Mouse (Mus musculus): ENCODE results near the gene Rhebl1. TPM values are rescaled to one million over a fixed set of nuclear protein-coding genes. Genes with fewer than 3 reads are reported as not detected.

The Rhebl1 gene
- polyA plus RNA-seq, 1 experiment from 2014 or later: 9.4 TPM

- Histone ChIP-seq H3K9ac (ENCODE audit: low read depth, low read length) (no peak overlapping the region), H3K27me3 (replicated peaks; ENCODE audit: control insufficient read depth, insufficient read depth, low read length) (no peaks in the 10 kb centered on the region), H3K4me1 (replicated peaks; ENCODE audit: control insufficient read depth, insufficient read depth, low read length) (no peaks in the 10 kb centered on the region), H3K27ac (ENCODE audit: low read depth, low read length) (no peak overlapping the region), H3K4me3 (ENCODE audit: low read depth, low read length) (no peak overlapping the region), H3K36me3 (ENCODE audit: control insufficient read depth, insufficient read depth) (peaks cover 99% of the 10 kb centered on the region), H3K4me2 (replicated peaks; ENCODE audit: low read depth) (no peak overlapping the region), H3K9me3 (ENCODE audit: control insufficient read depth) (no peaks in the 10 kb centered on the region)
- ATAC-seq: no peak
- no peak for TF ChIP-seq CTCF (IDR thresholded peaks at IDR 0.05; ENCODE audit: low read depth)
- 96% methylated on average over 14 of the region's 14 CpGs for WGBS
Measured at GRCm38 (mm10) chr15:98839161-98839560, 55.2 kb downstream of the Rhebl1 start.

GRCm38 (mm10) chr15:98837743-98838103, 56.6 kb downstream of the Rhebl1 start:
- Histone ChIP-seq H3K9me3 (ENCODE audit: control insufficient read depth) (no peaks in the 10 kb centered on the region), H3K4me3 (ENCODE audit: low read depth, low read length) (no peak overlapping the region), H3K27ac (ENCODE audit: low read depth, low read length) (no peak overlapping the region), H3K4me1 (replicated peaks; ENCODE audit: control insufficient read depth, insufficient read depth, low read length) (no peaks in the 10 kb centered on the region), H3K9ac (ENCODE audit: low read depth, low read length) (no peak overlapping the region), H3K27me3 (replicated peaks; ENCODE audit: control insufficient read depth, insufficient read depth, low read length) (no peaks in the 10 kb centered on the region), H3K4me2 (replicated peaks; ENCODE audit: low read depth) (no peak overlapping the region), H3K36me3 (ENCODE audit: control insufficient read depth, insufficient read depth) (peaks cover 98% of the 10 kb centered on the region)
- WGBS: 74% methylated on average over 4 of the region's 4 CpGs
- no peak for ATAC-seq
- TF ChIP-seq CTCF (IDR thresholded peaks at IDR 0.05; ENCODE audit: low read depth): no peak

GRCm38 (mm10) chr15:98837006-98837742, 57.2 kb downstream of the Rhebl1 start:
- H3K36me3 ChIP-seq (ENCODE audit: control insufficient read depth, insufficient read depth): peaks cover 95% of the 10 kb centered on the region
- no peak overlapping the region for H3K9ac ChIP-seq (ENCODE audit: low read depth, low read length)
- no peaks in the 10 kb centered on the region for H3K9me3 ChIP-seq (ENCODE audit: control insufficient read depth)
- no peaks in the 10 kb centered on the region for H3K27me3 ChIP-seq (replicated peaks; ENCODE audit: control insufficient read depth, insufficient read depth, low read length)
- TF ChIP-seq CTCF (IDR thresholded peaks at IDR 0.05; ENCODE audit: low read depth): no peak
- H3K4me1 ChIP-seq (replicated peaks; ENCODE audit: control insufficient read depth, insufficient read depth, low read length): no peaks in the 10 kb centered on the region
- WGBS: 92% methylated on average over 21 of the region's 21 CpGs
- H3K4me2 ChIP-seq (replicated peaks; ENCODE audit: low read depth): no peak overlapping the region
- no peak overlapping the region for H3K4me3 ChIP-seq (ENCODE audit: low read depth, low read length)
- H3K27ac ChIP-seq (ENCODE audit: low read depth, low read length): no peak overlapping the region
- ATAC-seq: no peak

GRCm38 (mm10) chr15:98835291-98835690, 59.0 kb downstream of the Rhebl1 start:
- H3K9ac ChIP-seq (ENCODE audit: low read depth, low read length): no peak overlapping the region
- no peak for TF ChIP-seq CTCF (IDR thresholded peaks at IDR 0.05; ENCODE audit: low read depth)
- no peaks in the 10 kb centered on the region for H3K9me3 ChIP-seq (ENCODE audit: control insufficient read depth)
- WGBS: 93% methylated on average over 14 of the region's 14 CpGs
- H3K36me3 ChIP-seq (ENCODE audit: control insufficient read depth, insufficient read depth): peaks cover 76% of the 10 kb centered on the region
- H3K4me1 ChIP-seq (replicated peaks; ENCODE audit: control insufficient read depth, insufficient read depth, low read length): no peaks in the 10 kb centered on the region
- no peak overlapping the region for H3K27ac ChIP-seq (ENCODE audit: low read depth, low read length)
- ATAC-seq: no peak
- no peaks in the 10 kb centered on the region for H3K27me3 ChIP-seq (replicated peaks; ENCODE audit: control insufficient read depth, insufficient read depth, low read length)
- H3K4me3 ChIP-seq (ENCODE audit: low read depth, low read length): no peak overlapping the region
- no peak overlapping the region for H3K4me2 ChIP-seq (replicated peaks; ENCODE audit: low read depth)

GRCm38 (mm10) chr15:98834059-98834458, 60.3 kb downstream of the Rhebl1 start:
- Histone ChIP-seq H3K4me2 (replicated peaks; ENCODE audit: low read depth) (no peak overlapping the region), H3K4me1 (replicated peaks; ENCODE audit: control insufficient read depth, insufficient read depth, low read length) (no peaks in the 10 kb centered on the region), H3K9me3 (ENCODE audit: control insufficient read depth) (no peaks in the 10 kb centered on the region), H3K27me3 (replicated peaks; ENCODE audit: control insufficient read depth, insufficient read depth, low read length) (no peaks in the 10 kb centered on the region), H3K9ac (ENCODE audit: low read depth, low read length) (no peak overlapping the region), H3K4me3 (ENCODE audit: low read depth, low read length) (no peak overlapping the region), H3K27ac (ENCODE audit: low read depth, low read length) (no peak overlapping the region; the same call in 1 of the 2 replicates), H3K36me3 (ENCODE audit: control insufficient read depth, insufficient read depth) (peaks cover 64% of the 10 kb centered on the region)
- no peak for TF ChIP-seq CTCF (IDR thresholded peaks at IDR 0.05; ENCODE audit: low read depth)
- ATAC-seq: no peak
- 87% methylated on average over 10 of the region's 13 CpGs for WGBS

- Histone ChIP-seq H3K4me1 (replicated peaks; ENCODE audit: control insufficient read depth, insufficient read depth, low read length) (no peaks in the 10 kb centered on the region), H3K27ac (ENCODE audit: low read depth, low read length) (no peak overlapping the region), H3K9me3 (ENCODE audit: control insufficient read depth) (no peaks in the 10 kb centered on the region), H3K4me3 (ENCODE audit: low read depth, low read length) (no peak overlapping the region), H3K4me2 (replicated peaks; ENCODE audit: low read depth) (no peak overlapping the region), H3K9ac (ENCODE audit: low read depth, low read length) (no peak overlapping the region), H3K27me3 (replicated peaks; ENCODE audit: control insufficient read depth, insufficient read depth, low read length) (no peaks in the 10 kb centered on the region), H3K36me3 (ENCODE audit: control insufficient read depth, insufficient read depth) (peaks cover 56% of the 10 kb centered on the region)
- 85% methylated on average over 11 of the region's 11 CpGs for WGBS
- no peak for TF ChIP-seq CTCF (IDR thresholded peaks at IDR 0.05; ENCODE audit: low read depth)
- ATAC-seq: no peak
Measured at GRCm38 (mm10) chr15:98833281-98833680, 61.1 kb downstream of the Rhebl1 start.

Measured in intestine, postnatal 0 days (tissue).